Comparison of ENCODE assay signal across 27 mouse cellular contexts in the genomic region with DNA sequence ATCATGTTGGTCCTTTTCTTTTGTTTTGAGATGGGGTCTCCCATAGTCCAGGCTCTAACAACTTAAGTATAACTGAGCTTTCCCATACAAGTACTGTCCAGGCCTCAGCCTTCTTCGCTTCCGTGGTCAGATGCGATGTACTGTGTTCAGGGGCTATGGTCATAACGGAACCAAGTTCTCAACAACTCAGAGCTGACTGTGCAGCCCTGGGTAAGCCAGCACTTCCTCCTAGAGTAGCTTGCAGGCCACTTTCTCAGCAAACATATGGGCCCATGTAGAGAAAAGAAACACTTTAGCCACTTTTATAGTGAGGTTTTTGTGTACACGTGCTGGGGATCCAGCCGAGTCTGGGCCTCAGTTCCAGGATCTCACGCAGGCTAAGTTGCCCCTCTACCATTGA. TPM values are rescaled to one million over a fixed set of nuclear protein-coding genes. Genes with fewer than 3 reads are reported as not detected.
DNase-seq lines count a peak whose midpoint lies in the region; ATAC-seq and TF ChIP-seq lines count a peak whose summit lies in the region.
"Had no signal": no experiment of that assay in that cellular context is flagged by ENCODE, and none has a peak within 500 bp of the region (broad histone marks: within the 10 kb centered on the region; RNA-seq: fewer than 3 reads in every experiment).

No protein-coding gene starts in this region.

- no peaks in the 10 kb centered on the region for H3K4me1 ChIP-seq in liver, adult 2 months (ENCODE audit: control insufficient read depth, insufficient read depth, low read length)
- no peaks in the 10 kb centered on the region for H3K4me1 ChIP-seq in liver, embryonic 12.5 days
- H3K4me1 ChIP-seq in forebrain, embryonic 14.5 days (ENCODE audit: control insufficient read depth, insufficient read depth, low read length) = no peaks in the 10 kb centered on the region
- H3K4me1 ChIP-seq in kidney, embryonic 14.5 days (ENCODE audit: control insufficient read depth, insufficient read depth, low read length) = no peaks in the 10 kb centered on the region
- H3K4me1 ChIP-seq: embryonic facial prominence, embryonic 12.5 days; hindbrain, embryonic 13.5 days; kidney, embryonic 15.5 days; midbrain, embryonic 10.5 days; midbrain, embryonic 15.5 days had no signal

- no peaks in the 10 kb centered on the region for H3K36me3 ChIP-seq in liver, adult 2 months (ENCODE audit: control insufficient read depth, insufficient read depth, low read length)
- H3K36me3 ChIP-seq in liver, embryonic 12.5 days = no peaks in the 10 kb centered on the region
- H3K36me3 ChIP-seq in macrophage (ENCODE audit: inconsistent target) = peaks cover 41% of the 10 kb centered on the region
- no peaks in the 10 kb centered on the region for H3K36me3 ChIP-seq in forebrain, embryonic 14.5 days (ENCODE audit: control insufficient read depth, insufficient read depth, low read length)
- H3K36me3 ChIP-seq in kidney, embryonic 14.5 days (ENCODE audit: control insufficient read depth, insufficient read depth, low read length) = no peaks in the 10 kb centered on the region
- H3K36me3 ChIP-seq: embryonic facial prominence, embryonic 12.5 days; hindbrain, embryonic 13.5 days; kidney, embryonic 15.5 days; midbrain, embryonic 10.5 days; midbrain, embryonic 15.5 days had no signal

- H3K9ac ChIP-seq in liver, adult 2 months (ENCODE audit: low read depth, low read length) = no peak overlapping the region
- no peak overlapping the region for H3K9ac ChIP-seq in liver, embryonic 12.5 days
- H3K9ac ChIP-seq in forebrain, embryonic 14.5 days (ENCODE audit: low read length) = no peak overlapping the region
- no peak overlapping the region for H3K9ac ChIP-seq in kidney, embryonic 14.5 days (ENCODE audit: low read depth, low read length)
- H3K9ac ChIP-seq: embryonic facial prominence, embryonic 12.5 days; hindbrain, embryonic 13.5 days; kidney, embryonic 15.5 days; midbrain, embryonic 15.5 days had no signal

- intact Hi-C loops in left cerebral cortex, postnatal 36 days (cut with DNase I) = no loop called here

- no peak for TF ChIP-seq POLR2A in liver, adult 2 months (IDR thresholded peaks at IDR 0.05; ENCODE audit: extremely low read depth, insufficient read depth, low read length)

- peak; percentile 29 for DNase-seq in liver, adult 2 months (ENCODE audit: extremely low read depth, low read depth, low spot score)
- DNase-seq in A20 (ENCODE audit: low read depth, low spot score) = peak; percentile 88
- peak; percentile 27 for DNase-seq in brain, adult 2 months (ENCODE audit: low read depth, low spot score)
- no peak for DNase-seq in left cerebral cortex, postnatal 36 days (ENCODE audit: low spot score in 2 of 2)
- no peak for DNase-seq in forebrain, embryonic 14.5 days (ENCODE audit: low spot score)
- DNase-seq: adrenal gland, postnatal 14 days; cerebellum, adult 9-10 months; cerebellum, postnatal 36 days; embryo, embryonic 11 days; heart, postnatal 14 days; left cerebral cortex, postnatal 4 days; lung, adult 18-20 months; lung, postnatal 4 days; thymus, postnatal 4 days had no signal

- H3K27me3 ChIP-seq in liver, adult 2 months (ENCODE audit: control insufficient read depth, insufficient read depth, low read length) = no peaks in the 10 kb centered on the region
- H3K27me3 ChIP-seq in liver, embryonic 12.5 days (replicated peaks) = 0 out of 2 replicates have a peak, but pooled peaks cover 6% of the 10 kb centered on the region
- H3K27me3 ChIP-seq in forebrain, embryonic 14.5 days (replicated peaks; ENCODE audit: control insufficient read depth, insufficient read depth, low read length) = no peaks in the 10 kb centered on the region
- no peaks in the 10 kb centered on the region for H3K27me3 ChIP-seq in kidney, embryonic 14.5 days (ENCODE audit: control insufficient read depth, insufficient read depth, low read length)
- H3K27me3 ChIP-seq: embryonic facial prominence, embryonic 12.5 days; kidney, embryonic 15.5 days; midbrain, embryonic 15.5 days had no signal

- ATAC-seq in liver, embryonic 12.5 days = no peak
- ATAC-seq in forebrain, embryonic 14.5 days = no peak
- ATAC-seq in kidney, embryonic 14.5 days (ENCODE audit: low FRiP score, low TSS enrichment) = no peak
- ATAC-seq: CD4-positive, CD25-positive, alpha-beta regulatory T cell, adult 4 months; forebrain, embryonic 16.5 days; intestine, postnatal 0 days; lung, postnatal 0 days; midbrain, embryonic 15.5 days had no signal

- no peak overlapping the region for H3K27ac ChIP-seq in liver, adult 2 months (replicated peaks; ENCODE audit: insufficient read depth, low read depth, low read length)
- no peak overlapping the region for H3K27ac ChIP-seq in liver, embryonic 12.5 days
- H3K27ac ChIP-seq in macrophage = peak overlapping the region; percentile 76
- H3K27ac ChIP-seq in forebrain, embryonic 14.5 days (ENCODE audit: low read depth, low read length) = no peak overlapping the region
- H3K27ac ChIP-seq in kidney, embryonic 14.5 days (ENCODE audit: low read depth, low read length) = no peak overlapping the region
- H3K27ac ChIP-seq: embryonic facial prominence, embryonic 12.5 days; hindbrain, embryonic 13.5 days; kidney, embryonic 15.5 days; midbrain, embryonic 10.5 days; midbrain, embryonic 15.5 days had no signal

- no peak overlapping the region for H3K4me2 ChIP-seq in liver, embryonic 12.5 days
- H3K4me2 ChIP-seq in forebrain, embryonic 14.5 days (ENCODE audit: low read length) = no peak overlapping the region
- H3K4me2 ChIP-seq in kidney, embryonic 14.5 days (replicated peaks; ENCODE audit: low read depth, low read length) = no peak overlapping the region
- H3K4me2 ChIP-seq: embryonic facial prominence, embryonic 12.5 days; hindbrain, embryonic 13.5 days; kidney, embryonic 15.5 days; midbrain, embryonic 15.5 days had no signal

- H3K9me3 ChIP-seq in liver, embryonic 12.5 days (replicated peaks) = no peaks in the 10 kb centered on the region
- H3K9me3 ChIP-seq in forebrain, embryonic 14.5 days (replicated peaks; ENCODE audit: control insufficient read depth, low read length) = no peaks in the 10 kb centered on the region
- H3K9me3 ChIP-seq in kidney, embryonic 14.5 days (ENCODE audit: control insufficient read depth, low read length) = no peaks in the 10 kb centered on the region
- H3K9me3 ChIP-seq: embryonic facial prominence, embryonic 12.5 days; hindbrain, embryonic 13.5 days; kidney, embryonic 15.5 days; midbrain, embryonic 10.5 days; midbrain, embryonic 15.5 days had no signal

- WGBS in liver, adult 2 months = 87% methylated on average over 7 of the region's 7 CpGs
- 66% methylated on average over 7 of the region's 7 CpGs for WGBS in liver, embryonic 12.5 days (ENCODE audit: insufficient replicate concordance)
- 31% methylated on average over 7 of the region's 7 CpGs for WGBS in macrophage (ENCODE audit: missing documents)
- 85% methylated on average over 7 of the region's 7 CpGs for WGBS in forebrain, embryonic 14.5 days
- WGBS in kidney, embryonic 14.5 days = 89% methylated on average over 7 of the region's 7 CpGs

- H3K79me2 ChIP-seq in liver, adult 2 months (ENCODE audit: control insufficient read depth, insufficient read depth, low read length) = no peaks in the 10 kb centered on the region
- H3K79me2 ChIP-seq in macrophage (ENCODE audit: inconsistent target) = peaks cover 48% of the 10 kb centered on the region

- TF ChIP-seq CTCF in liver, adult 2 months (IDR thresholded peaks at IDR 0.05; ENCODE audit: low read depth, low read length) = no peak

- H3K4me3 ChIP-seq in liver, adult 2 months (ENCODE audit: insufficient read depth, low read depth, low read length) = no peak overlapping the region
- no peak overlapping the region for H3K4me3 ChIP-seq in liver, embryonic 12.5 days
- H3K4me3 ChIP-seq in macrophage (ENCODE audit: inconsistent target) = no peak overlapping the region
- H3K4me3 ChIP-seq in forebrain, embryonic 14.5 days (ENCODE audit: low read depth, low read length) = no peak overlapping the region
- H3K4me3 ChIP-seq in kidney, embryonic 14.5 days (ENCODE audit: low read length) = no peak overlapping the region
- H3K4me3 ChIP-seq: embryonic facial prominence, embryonic 12.5 days; hindbrain, embryonic 13.5 days; kidney, embryonic 15.5 days; midbrain, embryonic 10.5 days; midbrain, embryonic 15.5 days had no signal

RNA-seq across cellular contexts. Expression of gene Hck, which starts 14.4 kb away (rescaled TPM):
- 7.7 and 8.1 TPM in 2 replicates for total RNA-seq in liver, adult 2 months (2014; rRNA removed)
- polyA plus RNA-seq in liver, adult 2 months (2012; rRNA removed) = 2.8 and 5.7 TPM in 2 replicates
- 5.6 and 6.5 TPM in 2 replicates for polyA plus RNA-seq in liver, embryonic 12.5 days (2016; fragmentation: Nextera tagmentation; extraction: Ambion mirVana)
- total RNA-seq in macrophage (2018; cell fraction: chromatin; rRNA removed) = 100 to 1,000 TPM in 13 of 26 experiments, 10 to 100 TPM in 13; 41.1 to 247 (median 110) TPM
- 100 to 1,000 TPM in 14 of 26 experiments, 10 to 100 TPM in 12; 66.9 to 317 (median 157) TPM for total RNA-seq in macrophage (2018; cell fraction: cytosol; rRNA removed)
- total RNA-seq in macrophage (2018; cell fraction: nucleus; rRNA removed) = 100 to 1,000 TPM in 15 of 26 experiments, 10 to 100 TPM in 11; 50.1 to 367 (median 152) TPM
- 79.1 to 116 TPM (median 113 TPM) in 3 replicates for polyA plus RNA-seq in macrophage (2018)
- 1 to 10 TPM; 2.1 to 2.4 TPM for total RNA-seq in left cerebral cortex, postnatal 36 days (2021)
- polyA plus RNA-seq in forebrain, embryonic 14.5 days (2014; fragmentation: Nextera tagmentation; extraction: Ambion mirVana) = 1.2 and 1.9 TPM in 2 replicates
- 3.9 and 4.8 TPM in 2 replicates for polyA plus RNA-seq in kidney, embryonic 14.5 days (2014; fragmentation: Nextera tagmentation; extraction: Ambion mirVana)

RNA-seq across cellular contexts. Expression of gene Tm9sf4, which starts 38.4 kb away (rescaled TPM):
- 28.0 and 37.1 TPM in 2 replicates for total RNA-seq in liver, adult 2 months (2014; rRNA removed)
- polyA plus RNA-seq in liver, adult 2 months (2012; rRNA removed) = 38.8 and 45.5 TPM in 2 replicates
- 43.4 and 44.8 TPM in 2 replicates for polyA plus RNA-seq in liver, embryonic 12.5 days (2016; fragmentation: Nextera tagmentation; extraction: Ambion mirVana)
- 100 to 1,000 TPM; 206 to 532 (median 312) TPM for total RNA-seq in macrophage (2018; cell fraction: chromatin; rRNA removed)
- total RNA-seq in macrophage (2018; cell fraction: cytosol; rRNA removed) = 100 to 1,000 TPM; 104 to 167 (median 140) TPM
- 100 to 1,000 TPM; 197 to 420 (median 240) TPM for total RNA-seq in macrophage (2018; cell fraction: nucleus; rRNA removed)
- 93.5 to 244 TPM (median 125 TPM) in 3 replicates for polyA plus RNA-seq in macrophage (2018)
- 100 to 1,000 TPM; 114 to 123 TPM for total RNA-seq in left cerebral cortex, postnatal 36 days (2021)
- 54.5 and 69.8 TPM in 2 replicates for polyA plus RNA-seq in forebrain, embryonic 14.5 days (2014; fragmentation: Nextera tagmentation; extraction: Ambion mirVana)
- polyA plus RNA-seq in kidney, embryonic 14.5 days (2014; fragmentation: Nextera tagmentation; extraction: Ambion mirVana) = 71.1 and 99.4 TPM in 2 replicates

RNA-seq across cellular contexts. Expression of gene Ccm2l, which starts 56.9 kb away (rescaled TPM):
- total RNA-seq in liver, adult 2 months (2014; rRNA removed) = 2.3 and 2.5 TPM in 2 replicates
- polyA plus RNA-seq in liver, adult 2 months (2012; rRNA removed) = 3.4 and 5.5 TPM in 2 replicates
- polyA plus RNA-seq in liver, embryonic 12.5 days (2016; fragmentation: Nextera tagmentation; extraction: Ambion mirVana) = 2.1 and 2.6 TPM in 2 replicates
- not detected for total RNA-seq in macrophage (2018; cell fraction: chromatin; rRNA removed)
- not detected for total RNA-seq in macrophage (2018; cell fraction: cytosol; rRNA removed)
- not detected for total RNA-seq in macrophage (2018; cell fraction: nucleus; rRNA removed)
- not detected in 3 replicates for polyA plus RNA-seq in macrophage (2018)
- 1 to 10 TPM; 4.0 to 5.8 TPM for total RNA-seq in left cerebral cortex, postnatal 36 days (2021)
- 0.77 and 1.1 TPM in 2 replicates for polyA plus RNA-seq in forebrain, embryonic 14.5 days (2014; fragmentation: Nextera tagmentation; extraction: Ambion mirVana)
- 4.2 and 4.4 TPM in 2 replicates for polyA plus RNA-seq in kidney, embryonic 14.5 days (2014; fragmentation: Nextera tagmentation; extraction: Ambion mirVana)
- total RNA-seq: neutrophil, adult 5-6 weeks had no signal
- polyA plus RNA-seq: CD4-positive, CD25-positive, alpha-beta regulatory T cell, adult 4 months had no signal

Comparison
In these comparisons a context has a peak if more than half of its experiments do, and no peak if none do; other contexts are left out.
1. DNase-seq: peak in liver, adult 2 months (single experiment), A20 (single experiment) and brain, adult 2 months (single experiment); none in left cerebral cortex, postnatal 36 days (0 of 2) and forebrain, embryonic 14.5 days (single experiment).
2. RNA of gene Hck, which starts 14.4 kb away (polyA plus RNA-seq): 79.1 to 116 TPM in macrophage; 2.8 to 5.7 TPM in liver, adult 2 months, 5.6 to 6.5 TPM in liver, embryonic 12.5 days, 3.9 to 4.8 TPM in kidney, embryonic 14.5 days and 1.2 to 1.9 TPM in forebrain, embryonic 14.5 days; every median in the first group is over 10 times any median in the second.